Mouse (Mus musculus): Measurements from ENCODE around the gene 2310034G01Rik.

DNA sequence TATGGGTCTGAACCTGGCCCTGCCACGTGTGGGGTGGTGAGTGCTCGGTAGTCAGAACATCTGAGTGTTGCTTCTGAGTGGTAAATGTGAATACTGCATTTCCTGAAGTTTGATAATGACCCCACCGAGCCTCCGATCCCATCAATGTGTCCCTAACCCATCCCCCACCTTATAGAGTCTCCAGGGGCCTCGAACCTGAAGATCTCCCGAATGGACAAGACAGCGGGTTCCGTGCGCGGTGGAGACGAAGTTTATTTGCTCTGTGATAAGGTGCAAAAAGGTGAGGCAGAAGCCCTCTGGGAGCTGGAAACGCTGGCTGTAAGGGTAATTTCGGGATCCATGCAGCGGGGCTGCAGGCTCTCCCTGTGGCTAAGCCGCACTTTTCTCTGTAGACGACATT is 42.3 kb downstream of the 2310034G01Rik start:
- TF ChIP-seq EP300 (IDR thresholded peaks at IDR 0.05; ENCODE audit: low read length), result no peak
- TF ChIP-seq GABPA (IDR thresholded peaks at IDR 0.05; ENCODE audit: insufficient replicate concordance, low read depth, low read length), result no peak
